Mouse (Mus musculus) lung, embryonic 16.5 days (tissue): ENCODE results near the gene Mpzl1. TPM values are rescaled to one million over a fixed set of nuclear protein-coding genes. Genes with fewer than 3 reads are reported as not detected.

ENCODE experiments used
- ATAC-seq: fragments of 200-750 bp; cut with Nextera tagmentation; 2 replicates; pipeline ENCODE4 v1.8.0; 2017; ENCODE audit warnings: low read depth, mild to moderate bottlenecking, moderate library complexity
- H3K27ac ChIP-seq: fragments of 300-500 bp; sonication (generic); 2 replicates; pipeline ENCODE4 v1.5.1; 2014; ENCODE audit warnings: mild to moderate bottlenecking, control low read depth, low read length
- H3K27me3 ChIP-seq: fragments of 300-500 bp; sonication (generic); 2 replicates; pipeline ENCODE4 v1.6.1; 2014; ENCODE audit warnings: low read depth, low read length, mixed read lengths; ENCODE audit not compliant: control insufficient read depth, insufficient read depth
- H3K36me3 ChIP-seq: fragments of 300-500 bp; sonication (generic); 2 replicates; pipeline ENCODE4 v1.6.1; 2014; ENCODE audit warnings: low read length; ENCODE audit not compliant: control insufficient read depth, insufficient read depth
- H3K4me1 ChIP-seq: fragments of 300-500 bp; sonication (generic); replicated peaks from 2 replicates; pipeline ENCODE4 v1.6.1; 2014; ENCODE audit warnings: low read length, mixed read lengths; ENCODE audit not compliant: control insufficient read depth, insufficient read depth
- H3K4me2 ChIP-seq: fragments of 300-500 bp; sonication (generic); 2 replicates; pipeline ENCODE4 v1.6.1; 2014; ENCODE audit warnings: low read depth, low read length, control low read depth
- H3K4me3 ChIP-seq: fragments of 300-500 bp; sonication (generic); 2 replicates; pipeline ENCODE4 v1.5.1; 2014; ENCODE audit warnings: mild to moderate bottlenecking, low read length, control low read depth
- H3K9ac ChIP-seq: fragments of 300-500 bp; sonication (generic); 2 replicates; pipeline ENCODE4 v1.6.1; 2014; ENCODE audit warnings: low read length, control low read depth
- H3K9me3 ChIP-seq: fragments of 300-500 bp; sonication (generic); 2 replicates; pipeline ENCODE4 v1.6.1; 2016; ENCODE audit warnings: low read length; ENCODE audit not compliant: control insufficient read depth
- WGBS: fragments of 180-500 bp; shearing (Covaris S2); extraction: QIAGEN DNeasy Blood & Tissue Kit; methylation state at CpG from one replicate; pipeline ENCODE4 v1.1.7; 2014; 5-methylcytosine and 5-hydroxymethylcytosine counted together
- polyA plus RNA-seq: library from polyadenylated mRNA; unstranded; fragments of >200 nt; fragmentation: Nextera tagmentation; extraction: Ambion mirVana; gene quantifications from 2 replicates; pipeline ENCODE4 v1.2.1, GENCODE M21; 2015

Mpzl1 gene
- polyA plus RNA-seq, 1 experiment from 2014 or later = 176 TPM

DNA sequence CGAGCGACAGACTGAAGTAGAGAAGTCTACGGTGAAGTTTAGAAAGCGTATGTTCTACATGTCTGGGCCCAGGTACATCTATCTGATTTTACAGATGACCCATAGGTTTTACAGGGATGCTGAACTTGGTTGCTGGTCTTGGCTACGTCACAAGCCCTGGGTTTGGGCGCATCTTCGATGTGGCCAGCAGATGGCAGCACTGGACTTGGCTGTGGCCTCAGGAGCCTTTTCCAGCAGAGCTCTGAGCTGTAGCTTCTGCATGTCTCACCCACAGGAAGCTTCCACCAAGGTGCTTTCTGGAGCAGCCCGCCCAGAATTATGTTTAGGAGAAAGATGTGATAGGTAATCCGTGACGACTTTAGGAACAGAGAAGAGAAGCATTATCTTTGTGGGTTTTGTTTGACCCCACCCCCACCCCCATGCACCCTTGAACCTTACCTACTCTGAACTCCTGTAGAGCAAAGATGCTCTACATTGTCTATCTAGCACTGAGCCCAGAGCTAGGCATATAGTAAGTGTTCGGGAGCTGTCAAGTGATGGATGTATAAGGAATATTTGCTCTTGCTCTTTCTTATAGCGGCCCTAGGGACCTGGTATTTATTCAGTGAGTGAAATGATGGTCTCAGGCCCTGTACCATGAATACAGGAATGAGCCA, 50.7 kb downstream of the Mpzl1 start:
- Histone ChIP-seq H3K9me3 (no peaks in the 10 kb centered on the region), H3K36me3 (no peaks in the 10 kb centered on the region), H3K27ac (no peak overlapping the region), H3K9ac (no peak overlapping the region), H3K4me1 (peaks cover 25% of the 10 kb centered on the region), H3K27me3 (no peaks in the 10 kb centered on the region), H3K4me2 (no peak overlapping the region), H3K4me3 (no peak overlapping the region)
- WGBS = 24% methylated on average over 12 of the region's 12 CpGs
- ATAC-seq = peak; percentile 49

DNA sequence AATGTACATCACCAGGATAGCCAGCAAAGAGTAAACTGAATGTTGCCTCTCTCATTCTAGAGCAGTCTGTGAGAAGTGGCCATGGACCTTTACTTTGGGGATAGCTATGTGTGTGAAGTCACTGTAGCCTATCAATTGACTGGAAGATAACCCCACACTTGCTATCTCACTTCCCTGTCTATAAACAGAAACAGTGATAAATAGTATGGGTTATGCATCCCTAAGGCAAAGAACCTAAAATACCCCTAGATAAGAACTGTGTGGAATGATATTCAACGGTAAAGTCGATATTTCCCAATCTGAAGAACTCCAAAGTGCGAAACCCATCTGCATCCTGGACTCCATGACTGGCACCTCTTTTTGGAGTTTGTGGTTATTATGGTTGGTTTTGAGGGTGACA, 53.1 kb downstream of the Mpzl1 start:
- H3K4me3 ChIP-seq = no peak overlapping the region
- 84% methylated on average over 3 of the region's 3 CpGs for WGBS
- H3K27me3 ChIP-seq = no peaks in the 10 kb centered on the region
- H3K4me1 ChIP-seq = peaks cover 8% of the 10 kb centered on the region
- H3K36me3 ChIP-seq = no peaks in the 10 kb centered on the region
- H3K4me2 ChIP-seq = no peak overlapping the region
- no peak for ATAC-seq
- no peak overlapping the region for H3K27ac ChIP-seq
- no peaks in the 10 kb centered on the region for H3K9me3 ChIP-seq
- no peak overlapping the region for H3K9ac ChIP-seq

GRCm38 (mm10) chr1:165579332-165579731, 55.0 kb downstream of the Mpzl1 start:
- H3K27ac ChIP-seq = no peak overlapping the region
- no peak for ATAC-seq
- no peak overlapping the region for H3K4me2 ChIP-seq
- no peaks in the 10 kb centered on the region for H3K9me3 ChIP-seq
- no peaks in the 10 kb centered on the region for H3K27me3 ChIP-seq
- no peaks in the 10 kb centered on the region for H3K4me1 ChIP-seq
- H3K4me3 ChIP-seq = no peak overlapping the region
- no peak overlapping the region for H3K9ac ChIP-seq
- 52% methylated on average over 5 of the region's 5 CpGs for WGBS
- H3K36me3 ChIP-seq = no peaks in the 10 kb centered on the region

DNA sequence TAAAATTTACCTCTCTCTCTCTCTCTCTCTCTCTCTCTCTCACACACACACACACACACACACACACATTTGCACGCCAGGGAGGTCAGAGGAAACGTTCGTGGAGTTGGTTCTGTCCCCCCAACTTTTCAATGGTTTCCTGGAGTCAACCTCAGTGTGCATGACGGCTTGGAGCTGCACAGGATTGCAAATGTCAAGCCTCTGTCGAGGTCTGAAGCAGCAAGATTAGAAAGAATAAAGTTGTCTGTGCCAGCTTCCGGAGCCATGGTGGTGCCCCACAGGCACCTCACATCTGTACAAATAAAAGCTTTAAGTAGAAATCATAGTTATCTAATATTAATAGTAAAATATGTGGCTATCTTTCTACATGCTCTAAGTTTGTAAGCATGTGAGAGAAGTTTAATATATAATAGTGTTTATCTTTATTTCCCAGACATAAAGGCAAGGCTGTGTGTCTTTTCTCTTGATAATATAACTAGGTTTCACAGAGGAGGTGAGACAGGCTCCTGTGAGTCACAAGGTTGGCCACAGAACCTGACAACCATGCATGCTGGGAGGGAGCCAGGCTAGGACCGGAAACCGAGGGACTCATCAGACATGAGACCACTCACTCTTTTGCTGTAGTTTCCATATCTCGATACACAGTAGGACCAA, 57.8 kb downstream of the Mpzl1 start:
- Histone ChIP-seq H3K36me3 (no peaks in the 10 kb centered on the region), H3K9ac (no peak overlapping the region), H3K4me1 (no peaks in the 10 kb centered on the region), H3K27me3 (no peaks in the 10 kb centered on the region), H3K4me3 (no peak overlapping the region), H3K9me3 (no peaks in the 10 kb centered on the region), H3K27ac (no peak overlapping the region), H3K4me2 (no peak overlapping the region)
- ATAC-seq = no peak
- WGBS = 53% methylated on average over 9 of the region's 9 CpGs

GRCm38 (mm10) chr1:165576005-165576404, 58.3 kb downstream of the Mpzl1 start:
- ATAC-seq = no peak
- Histone ChIP-seq H3K4me2 (no peak overlapping the region), H3K9me3 (no peaks in the 10 kb centered on the region), H3K9ac (no peak overlapping the region), H3K4me1 (no peaks in the 10 kb centered on the region), H3K4me3 (no peak overlapping the region), H3K36me3 (no peaks in the 10 kb centered on the region), H3K27ac (no peak overlapping the region), H3K27me3 (no peaks in the 10 kb centered on the region)
- 74% methylated on average over 4 of the region's 4 CpGs for WGBS

- no peak overlapping the region for H3K4me2 ChIP-seq
- H3K4me3 ChIP-seq = no peak overlapping the region
- H3K9ac ChIP-seq = no peak overlapping the region
- no peak for ATAC-seq
- no peaks in the 10 kb centered on the region for H3K9me3 ChIP-seq
- H3K27me3 ChIP-seq = no peaks in the 10 kb centered on the region
- no peaks in the 10 kb centered on the region for H3K4me1 ChIP-seq
- no peak overlapping the region for H3K27ac ChIP-seq
- no peaks in the 10 kb centered on the region for H3K36me3 ChIP-seq
- 73% methylated on average over 7 of the region's 7 CpGs for WGBS
Measured at GRCm38 (mm10) chr1:165567466-165567865, 66.9 kb downstream of the Mpzl1 start.

GRCm38 (mm10) chr1:165565283-165565682, 69.1 kb downstream of the Mpzl1 start:
- H3K9ac ChIP-seq = no peak overlapping the region
- no peak for ATAC-seq
- H3K9me3 ChIP-seq = no peaks in the 10 kb centered on the region
- no peak overlapping the region for H3K4me2 ChIP-seq
- no peaks in the 10 kb centered on the region for H3K4me1 ChIP-seq
- 91% methylated on average over 4 of the region's 4 CpGs for WGBS
- H3K27me3 ChIP-seq = no peaks in the 10 kb centered on the region
- no peak overlapping the region for H3K4me3 ChIP-seq
- no peak overlapping the region for H3K27ac ChIP-seq
- H3K36me3 ChIP-seq = no peaks in the 10 kb centered on the region

- no peak overlapping the region for H3K4me2 ChIP-seq
- WGBS = 80% methylated on average over 9 of the region's 9 CpGs
- ATAC-seq = no peak
- no peaks in the 10 kb centered on the region for H3K27me3 ChIP-seq
- H3K9me3 ChIP-seq = no peaks in the 10 kb centered on the region
- H3K4me1 ChIP-seq = no peaks in the 10 kb centered on the region
- H3K36me3 ChIP-seq = no peaks in the 10 kb centered on the region
- H3K27ac ChIP-seq = no peak overlapping the region
- no peak overlapping the region for H3K9ac ChIP-seq
- no peak overlapping the region for H3K4me3 ChIP-seq
Measured at GRCm38 (mm10) chr1:165559073-165559472, 75.3 kb downstream of the Mpzl1 start.

DNA sequence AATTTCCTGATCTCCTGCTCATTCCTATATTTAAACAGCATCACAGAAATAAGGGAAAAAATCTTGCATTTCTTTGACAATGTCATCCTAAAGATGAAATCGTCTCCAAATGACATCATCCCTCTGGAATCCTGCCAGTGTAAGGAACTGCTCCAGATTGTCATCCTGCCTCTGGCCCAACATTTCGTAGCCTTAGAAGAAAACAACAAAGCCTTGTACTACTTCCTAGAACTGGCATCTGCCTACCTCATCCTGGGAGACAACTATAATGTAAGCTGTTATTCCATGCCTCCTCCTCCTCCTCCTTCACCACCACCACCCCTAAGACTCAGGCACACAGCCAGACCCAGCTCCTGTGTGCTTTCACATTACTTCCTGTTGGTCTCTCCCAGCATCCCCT, 77.6 kb downstream of the Mpzl1 start:
- no peaks in the 10 kb centered on the region for H3K4me1 ChIP-seq
- H3K4me3 ChIP-seq = no peak overlapping the region
- 25% methylated on average over 2 of the region's 2 CpGs for WGBS
- H3K9ac ChIP-seq = no peak overlapping the region
- no peaks in the 10 kb centered on the region for H3K27me3 ChIP-seq
- no peak overlapping the region for H3K4me2 ChIP-seq
- ATAC-seq = no peak
- no peaks in the 10 kb centered on the region for H3K36me3 ChIP-seq
- 0 out of 2 replicates have a peak, but pooled peaks cover 2% of the 10 kb centered on the region for H3K9me3 ChIP-seq
- no peak overlapping the region for H3K27ac ChIP-seq
